Mouse (Mus musculus): Measurements from ENCODE around the gene Slc1a3.

Gene Slc1a3

DNA sequence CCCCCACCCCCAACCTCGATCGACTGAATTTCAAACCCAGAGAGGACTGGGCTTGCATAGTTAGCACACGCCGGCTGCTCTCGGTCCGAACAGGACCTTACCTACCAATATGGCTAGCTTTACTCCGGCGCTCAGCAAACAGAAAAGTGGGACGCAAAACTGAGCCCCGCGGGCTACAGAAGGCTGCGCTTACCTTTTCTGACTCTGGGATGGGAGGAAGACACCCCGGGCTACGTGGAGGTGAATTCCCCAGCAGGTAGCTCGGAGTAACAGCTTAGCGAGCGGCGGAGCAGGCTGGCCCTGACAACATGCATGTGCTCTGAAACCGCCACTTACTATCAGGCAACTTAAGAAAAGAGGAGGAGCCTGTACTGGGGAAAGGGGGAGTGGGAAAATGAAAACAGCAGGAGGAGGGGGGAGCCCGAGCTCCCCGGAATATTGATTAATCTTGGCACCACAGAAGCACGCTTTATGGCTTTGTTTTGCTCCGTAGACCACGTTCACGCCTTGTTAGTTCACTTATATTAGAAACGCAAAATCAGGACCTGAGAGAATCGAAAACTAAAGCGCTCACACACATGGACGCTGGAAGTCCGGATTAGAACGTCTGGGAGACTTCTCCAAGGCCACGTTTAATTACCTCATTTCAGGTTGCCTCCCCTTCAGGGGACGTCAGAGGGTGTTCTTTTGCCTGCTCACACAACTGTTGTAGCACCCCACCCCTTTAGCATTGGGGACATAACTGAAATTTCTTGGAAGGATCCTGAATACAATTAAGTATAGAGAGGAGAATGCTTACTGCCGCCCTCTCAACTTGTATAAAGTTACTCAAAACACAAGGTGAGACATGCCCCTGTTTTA is at the start of gene Slc1a3:
Gene Slc1a3, minus strand, starts transcription at position 619 of the 861 bp plus-strand sequence.
- peak; percentile 34 for DNase-seq (ENCODE audit: low read depth)

DNA sequence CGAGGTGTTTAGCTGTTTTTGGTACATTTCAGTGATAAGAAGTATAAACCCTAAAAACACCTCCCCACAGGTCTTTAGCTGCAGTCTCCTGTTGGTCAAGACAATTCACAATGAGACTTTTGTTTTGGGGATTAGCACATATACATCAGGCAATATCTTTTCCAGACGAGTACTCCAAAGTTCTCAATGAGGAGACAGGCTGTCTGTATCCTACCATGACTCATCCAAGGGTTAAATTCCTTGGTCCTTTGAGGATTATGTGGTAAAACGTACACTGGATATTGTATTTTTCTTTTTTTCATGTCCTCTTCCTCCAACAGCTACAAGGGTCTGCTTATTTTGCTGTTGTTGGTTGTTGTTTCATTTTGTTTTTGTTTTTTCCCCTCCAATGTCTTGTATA is 48.5 kb upstream of the Slc1a3 start:
- DNase-seq (ENCODE audit: low read depth) = no peak

DNA sequence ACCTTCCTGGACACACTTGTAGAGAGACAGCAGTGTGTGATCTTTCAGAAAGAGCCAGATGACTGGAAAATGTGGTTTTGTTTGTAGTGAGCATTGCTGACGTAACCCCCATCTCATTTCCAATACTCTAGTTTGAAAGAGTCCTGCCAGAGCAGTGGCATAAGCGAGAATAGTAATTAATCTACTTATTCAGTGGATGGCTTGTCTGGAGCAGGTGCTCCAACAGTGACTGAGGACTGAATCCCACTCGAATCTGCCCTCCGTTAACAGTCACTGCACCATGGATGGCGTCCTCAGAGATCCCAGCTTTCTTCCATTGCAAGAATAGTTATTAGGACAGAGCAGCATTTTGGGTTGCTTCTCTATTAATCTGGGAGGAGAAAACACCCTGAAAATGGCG is 45.9 kb upstream of the Slc1a3 start:
- no peak for DNase-seq (ENCODE audit: low read depth)

DNA sequence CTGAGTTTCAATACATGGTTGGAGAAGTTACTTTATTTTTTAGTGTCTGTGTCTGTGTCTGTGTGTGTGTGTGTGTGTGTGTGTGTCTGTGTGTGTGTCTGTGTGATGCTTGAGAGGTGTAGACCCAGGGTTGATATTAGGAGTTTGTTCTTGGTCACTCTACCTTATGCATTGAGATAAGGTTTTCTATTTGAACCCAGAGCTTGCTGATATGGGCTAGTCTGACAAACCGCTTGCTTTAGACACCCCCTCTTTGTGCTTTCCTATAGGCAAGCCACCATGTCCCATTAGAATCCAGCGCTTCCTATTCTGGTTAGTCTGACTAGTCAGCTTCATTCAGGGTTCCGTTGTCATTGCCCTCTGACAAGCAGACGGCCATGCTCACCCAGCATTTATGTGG is 39.2 kb upstream of the Slc1a3 start:
- no peak for DNase-seq (ENCODE audit: low read depth)

DNA sequence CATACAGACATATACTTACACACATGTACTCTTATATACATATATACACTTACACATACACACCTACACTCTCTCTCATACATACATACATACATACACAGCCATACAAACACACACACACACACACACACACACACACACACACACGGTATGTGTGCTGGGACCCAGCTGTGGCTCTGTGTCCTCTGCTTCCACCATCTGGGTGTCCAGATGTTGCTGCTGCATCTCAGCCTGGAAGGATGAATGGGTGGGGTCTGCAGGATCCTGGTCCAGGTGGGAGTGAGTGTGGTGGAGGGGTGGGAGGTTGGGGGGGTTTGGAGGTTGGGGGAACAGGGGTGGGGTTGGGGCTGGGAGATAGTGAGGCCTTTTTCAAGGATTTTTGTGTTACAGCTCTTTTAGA is 38.2 kb upstream of the Slc1a3 start:
- DNase-seq (ENCODE audit: low read depth) = no peak

DNA sequence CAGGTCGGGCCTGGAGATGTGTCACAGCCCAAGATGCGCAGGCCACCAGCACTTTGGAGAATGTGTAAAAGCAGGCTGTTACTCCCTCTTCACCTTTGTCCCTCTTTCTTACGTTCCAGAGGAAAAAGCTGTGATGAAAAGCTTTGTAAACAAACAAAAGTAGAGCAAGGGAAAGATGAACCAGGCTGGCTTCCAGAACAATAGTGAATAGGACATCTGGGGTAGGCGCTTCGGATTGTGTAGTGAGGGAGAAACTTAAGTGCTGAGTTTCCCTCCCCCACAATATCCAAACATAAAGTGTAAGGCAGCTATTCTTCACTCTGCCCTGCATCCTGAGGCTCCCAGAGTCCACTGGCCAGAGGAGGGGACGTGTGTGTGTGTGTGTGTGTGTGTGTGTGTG is 31.0 kb upstream of the Slc1a3 start:
- no peak for DNase-seq (ENCODE audit: low read depth)

DNA sequence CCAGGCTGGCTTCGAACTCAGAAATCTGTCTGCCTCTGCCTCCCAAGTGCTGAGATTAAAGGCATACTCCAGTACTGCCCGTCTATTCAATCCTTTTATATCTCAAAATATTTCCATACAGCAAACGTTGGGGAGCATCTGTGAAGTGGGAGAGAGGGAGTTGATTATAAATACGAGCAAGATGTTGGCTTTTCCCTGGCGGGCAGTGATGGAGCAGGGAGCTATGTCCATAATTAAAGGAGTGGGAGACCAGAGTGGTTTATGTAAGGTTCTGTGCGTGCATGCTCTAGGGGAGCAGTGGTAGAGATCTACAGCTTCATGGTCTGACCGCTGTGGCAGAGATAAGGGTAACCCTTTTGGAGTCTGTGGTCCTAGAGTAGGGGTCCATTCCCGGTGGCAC is 30.2 kb upstream of the Slc1a3 start:
- DNase-seq (ENCODE audit: low read depth) = no peak

DNA sequence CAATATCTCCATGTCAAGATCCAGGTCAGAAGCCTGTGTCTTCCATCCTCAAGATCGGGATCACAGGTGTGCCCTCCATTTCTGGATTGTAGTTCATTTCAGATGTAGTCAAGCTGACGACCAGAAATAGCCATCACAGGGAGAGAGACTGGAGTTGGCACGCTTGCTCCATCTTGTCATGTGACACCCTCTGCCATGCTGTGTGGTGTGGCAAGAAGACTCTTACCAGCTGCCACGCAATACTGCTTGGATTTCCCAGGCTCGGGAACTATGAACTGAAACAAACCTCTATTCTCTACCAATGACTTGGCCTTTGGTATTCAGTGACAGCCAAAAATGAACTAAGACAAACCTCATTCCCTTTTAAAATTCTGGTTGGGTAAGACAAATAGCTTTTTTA is 27.6 kb upstream of the Slc1a3 start:
- DNase-seq (ENCODE audit: low read depth) = no peak

DNA sequence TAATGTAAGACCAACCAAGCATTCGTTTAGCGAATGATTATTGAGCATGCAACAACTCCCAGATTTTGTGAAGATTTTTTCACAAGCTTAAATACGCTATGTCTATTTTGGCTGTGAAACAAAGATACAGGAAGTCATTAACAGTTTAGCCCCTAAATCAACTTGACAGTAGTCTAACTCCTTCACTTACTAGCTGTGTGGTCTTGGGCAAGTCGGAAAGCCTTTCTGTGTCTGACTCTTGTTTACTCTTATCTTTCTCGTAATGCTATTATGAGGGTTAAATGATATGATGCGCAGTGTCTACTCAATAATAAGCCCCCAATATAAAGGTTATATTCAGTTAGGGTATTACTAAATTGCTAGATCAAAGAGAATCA is 23.8 kb upstream of the Slc1a3 start:
- DNase-seq (ENCODE audit: low read depth) = no peak

DNA sequence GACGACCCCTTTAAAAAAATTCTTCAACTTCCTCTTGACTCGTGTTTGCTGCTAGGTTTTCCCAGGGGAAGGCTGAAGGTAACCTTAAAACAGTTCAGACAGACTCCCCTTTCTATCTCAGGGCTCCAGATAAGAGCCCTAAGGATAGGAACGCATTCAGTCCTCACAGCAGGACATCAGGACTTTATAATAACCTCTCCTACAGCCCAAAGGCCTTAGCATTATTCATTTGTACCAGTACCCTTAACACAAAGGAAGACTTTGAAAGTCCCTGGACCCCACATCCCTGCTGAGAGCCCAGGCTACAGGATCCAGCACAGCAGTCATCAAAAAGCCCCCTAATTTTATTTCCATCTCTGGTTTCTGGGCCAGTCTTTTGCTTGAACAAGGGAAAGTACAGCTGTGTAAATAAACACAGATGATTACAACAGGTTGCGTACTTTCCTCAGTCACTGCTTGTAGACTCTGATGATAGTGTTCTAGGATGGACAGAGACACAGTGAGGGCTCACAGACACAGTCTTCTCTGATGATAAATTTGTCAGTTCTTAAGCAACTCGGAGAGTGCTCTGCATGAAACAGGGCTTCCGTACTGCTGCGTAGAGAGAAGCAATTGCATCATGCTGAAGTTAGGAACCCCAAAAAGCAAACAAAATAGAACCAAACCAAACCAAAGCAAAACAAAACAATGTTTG is 23.3 kb upstream of the Slc1a3 start:
- DNase-seq (ENCODE audit: low read depth) = no peak

DNA sequence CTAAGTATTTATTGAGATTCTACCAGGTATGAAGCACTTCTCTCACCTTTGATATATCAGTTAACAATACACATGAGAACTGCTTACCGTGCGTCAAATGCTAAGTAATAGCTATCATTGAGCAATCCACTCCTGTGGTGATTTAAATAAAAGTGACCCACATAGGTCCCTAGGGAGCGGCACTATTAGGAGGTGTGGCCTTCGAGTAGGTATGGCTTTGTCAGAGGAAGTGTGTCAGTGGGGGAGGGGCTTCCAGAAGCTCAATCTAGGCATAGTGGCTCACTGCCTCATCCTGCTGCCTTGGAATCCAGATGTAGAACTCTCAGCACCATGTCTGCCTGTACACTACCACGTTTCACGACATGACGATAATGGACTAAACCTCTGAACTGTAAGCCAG is 18.3 kb upstream of the Slc1a3 start:
- DNase-seq (ENCODE audit: low read depth) = no peak

DNA sequence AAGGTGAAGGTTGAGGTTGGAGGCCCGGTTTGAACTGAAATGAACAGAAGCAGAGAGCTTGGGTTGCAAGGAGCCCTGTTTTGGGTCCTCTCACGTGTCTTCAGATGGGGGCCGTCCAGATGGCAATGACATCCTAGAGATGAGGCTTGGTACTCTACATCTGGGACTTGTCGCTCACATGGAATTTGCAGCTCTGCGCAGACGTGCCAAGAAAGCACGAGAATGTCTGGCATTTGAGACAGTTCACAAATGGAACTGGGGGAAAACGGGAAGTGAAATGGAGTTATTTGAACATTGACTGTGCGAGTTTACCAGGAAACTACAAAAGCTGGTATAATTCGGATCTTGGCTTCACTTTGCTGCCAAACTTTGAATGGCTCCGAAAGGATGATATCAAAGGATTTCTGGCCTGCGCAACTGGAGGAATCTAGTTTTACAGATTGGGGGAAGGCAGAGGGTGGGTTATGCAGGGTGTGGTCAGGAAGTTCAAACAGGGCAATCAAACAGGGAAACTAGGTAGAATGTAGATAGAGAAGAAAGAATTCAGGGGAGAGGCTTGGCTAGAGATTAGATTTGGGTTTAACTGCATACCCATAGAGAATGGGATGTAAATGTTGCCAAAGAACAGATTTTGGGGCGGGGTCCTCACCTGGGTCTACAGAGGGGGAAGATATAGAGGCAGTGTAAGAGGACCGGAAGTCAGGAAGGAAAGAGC is 12.0 kb upstream of the Slc1a3 start:
- no peak for DNase-seq (ENCODE audit: low read depth)

DNA sequence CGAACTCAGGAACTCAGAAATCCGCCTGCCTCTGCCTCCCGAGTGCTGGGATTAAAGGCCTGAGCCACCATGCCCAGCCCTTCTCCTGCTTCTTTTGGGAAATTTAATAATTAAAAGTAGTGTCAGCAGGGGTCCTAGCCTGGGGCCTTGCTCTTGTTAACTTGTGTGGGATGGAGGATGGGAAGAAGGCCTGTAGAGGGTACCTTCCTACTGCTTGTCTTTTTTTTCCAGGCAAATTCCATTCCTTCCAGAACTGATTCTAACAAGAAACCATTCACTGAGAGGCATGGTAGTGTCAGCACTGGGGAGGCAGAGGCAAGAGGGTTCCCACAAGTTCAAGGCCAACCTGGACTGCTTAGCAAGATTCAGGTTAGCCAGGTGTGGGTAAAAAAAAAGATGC is 11.2 kb upstream of the Slc1a3 start:
- no peak for DNase-seq (ENCODE audit: low read depth)

DNA sequence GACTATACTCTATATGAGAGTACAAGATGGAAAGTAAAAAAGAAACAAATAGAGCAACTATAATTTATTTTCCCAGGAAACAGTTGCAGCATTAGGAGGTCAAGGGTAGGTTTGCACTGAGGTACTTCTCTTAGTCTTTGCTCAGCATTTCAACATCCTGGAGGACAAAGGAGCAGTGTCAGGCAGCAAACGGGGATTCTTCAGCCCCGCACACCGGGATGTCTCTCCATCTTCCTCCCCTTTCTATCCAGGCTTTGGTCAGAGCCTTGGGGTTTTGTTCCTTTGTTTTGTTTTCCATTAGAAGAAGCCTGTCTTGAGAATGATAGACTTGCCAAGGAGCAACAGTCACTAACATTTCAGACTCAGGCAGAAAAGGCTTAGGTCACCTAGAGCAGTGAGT is 10.4 kb upstream of the Slc1a3 start:
- DNase-seq (ENCODE audit: low read depth) = no peak

DNA sequence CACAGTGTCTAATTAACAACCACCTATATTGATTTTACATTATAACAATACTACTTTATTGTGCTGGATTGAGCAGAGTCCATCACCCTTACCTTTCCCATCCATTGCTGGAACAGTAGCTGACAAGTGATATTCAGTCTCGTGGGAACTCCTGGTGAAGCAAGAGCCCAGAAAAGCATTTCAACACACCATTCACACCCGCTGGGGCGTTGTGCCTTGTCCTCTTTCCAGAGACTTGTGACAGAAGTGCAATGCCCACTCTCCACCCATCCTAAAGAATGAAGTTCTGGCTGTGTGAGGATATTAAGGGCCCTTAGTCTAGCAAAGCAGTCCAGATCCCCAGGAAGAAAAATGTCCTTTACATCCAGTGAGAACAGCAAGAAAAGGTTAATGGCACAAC is 7.9 kb upstream of the Slc1a3 start:
- no peak for DNase-seq (ENCODE audit: low read depth)

DNA sequence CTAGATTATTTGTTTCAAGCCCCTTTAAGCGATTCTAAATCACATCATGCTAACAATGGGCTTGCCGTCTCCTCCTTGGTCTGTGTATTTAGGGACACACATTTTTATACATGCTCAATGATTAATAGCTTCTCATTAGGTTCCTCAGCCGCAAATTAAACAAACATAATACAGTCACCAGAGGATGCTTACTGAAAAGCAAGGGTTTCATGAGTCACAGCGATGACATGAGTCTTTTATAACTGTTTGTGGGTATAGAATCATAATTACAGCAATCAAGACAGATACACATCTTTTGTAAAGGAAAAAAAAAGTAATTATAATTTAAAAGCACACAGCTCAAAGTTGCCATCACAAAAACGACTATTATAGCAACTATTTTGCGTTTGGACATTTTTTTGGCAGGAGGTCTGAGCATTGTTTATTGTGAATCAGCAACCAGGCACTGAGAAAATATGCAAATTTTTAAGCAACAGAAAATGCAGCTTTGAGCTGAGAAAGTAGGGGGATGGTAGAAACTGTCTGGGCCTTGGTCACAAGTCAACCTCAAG is 6.5 kb upstream of the Slc1a3 start:
- no peak for DNase-seq (ENCODE audit: low read depth)

DNA sequence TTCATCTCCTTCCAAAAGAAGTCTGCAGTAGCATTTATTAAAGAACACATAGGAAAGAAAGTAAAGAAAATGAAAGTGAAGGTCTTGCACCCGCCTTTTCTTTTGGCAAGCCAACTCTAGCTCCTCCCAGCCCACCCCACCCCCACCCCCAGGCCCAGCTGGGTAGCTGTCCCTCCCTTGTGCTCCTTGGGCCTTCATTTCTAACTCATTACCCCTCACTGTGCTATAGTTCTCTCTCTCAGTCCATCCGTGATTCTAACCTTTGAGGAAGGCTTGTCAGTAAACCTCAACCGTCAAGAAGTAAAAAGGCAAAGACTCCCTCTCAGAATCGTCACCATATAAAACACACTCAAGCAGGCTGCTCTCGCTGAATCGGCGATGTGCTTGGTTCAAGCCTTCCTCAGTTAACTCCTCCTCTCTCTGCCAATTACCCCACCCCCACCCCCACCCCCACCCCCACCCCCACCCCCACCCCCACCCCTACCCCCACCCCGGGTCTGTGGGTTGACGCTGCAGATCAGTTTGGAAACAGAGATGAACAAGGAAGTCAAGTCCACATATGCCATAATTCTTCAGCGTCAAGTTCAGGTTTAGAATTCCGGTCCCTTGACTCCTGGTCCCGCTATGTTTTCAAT is 5.9 kb upstream of the Slc1a3 start:
- no peak for DNase-seq (ENCODE audit: low read depth)

DNA sequence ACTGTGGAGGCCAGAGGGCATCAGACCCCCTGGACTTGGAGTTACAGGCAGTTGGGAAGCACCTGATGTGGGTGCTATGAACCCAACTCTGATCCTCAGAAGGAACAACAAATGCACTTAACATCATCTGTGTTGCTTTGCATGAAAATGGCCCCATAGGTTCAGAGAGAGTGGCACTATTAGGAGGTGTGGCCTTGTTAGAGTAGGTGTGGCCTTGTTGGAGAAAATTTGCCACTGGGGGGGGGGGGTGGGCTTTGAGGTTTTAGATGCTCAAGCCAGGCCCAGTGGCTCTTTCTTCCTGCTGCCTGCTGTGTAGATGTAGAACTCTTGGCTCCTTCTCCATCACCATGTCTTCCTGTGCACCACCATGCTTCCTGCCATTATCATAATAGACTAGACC is 5.1 kb upstream of the Slc1a3 start:
- no peak for DNase-seq (ENCODE audit: low read depth)

DNA sequence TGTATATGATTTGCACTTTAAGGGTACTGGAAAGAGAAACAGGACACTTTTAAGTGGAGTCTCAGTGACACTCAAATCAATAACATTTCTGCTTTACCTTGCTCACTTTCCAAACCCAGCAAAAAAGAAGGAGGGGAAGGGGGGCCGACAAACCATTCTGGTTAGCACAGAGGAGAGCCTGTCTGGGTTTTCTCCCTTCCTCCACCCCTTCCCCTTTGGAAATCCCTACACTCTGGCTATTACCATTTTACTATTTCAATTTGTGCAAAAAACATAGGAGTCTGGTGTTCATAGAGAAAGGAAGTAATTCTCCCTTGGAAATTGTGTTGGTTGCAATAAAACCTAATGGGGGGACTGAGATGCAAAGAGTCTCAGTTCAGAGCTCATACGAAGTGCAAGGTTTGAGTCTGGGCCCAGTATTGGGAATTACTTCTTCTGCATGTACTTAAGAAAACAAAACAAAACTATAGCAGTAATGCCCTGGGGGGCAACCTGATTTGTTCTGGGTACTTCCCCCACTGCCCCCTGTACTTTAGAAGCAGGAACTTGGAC is 1.9 kb upstream of the Slc1a3 start:
- DNase-seq (ENCODE audit: low read depth) = no peak

DNA sequence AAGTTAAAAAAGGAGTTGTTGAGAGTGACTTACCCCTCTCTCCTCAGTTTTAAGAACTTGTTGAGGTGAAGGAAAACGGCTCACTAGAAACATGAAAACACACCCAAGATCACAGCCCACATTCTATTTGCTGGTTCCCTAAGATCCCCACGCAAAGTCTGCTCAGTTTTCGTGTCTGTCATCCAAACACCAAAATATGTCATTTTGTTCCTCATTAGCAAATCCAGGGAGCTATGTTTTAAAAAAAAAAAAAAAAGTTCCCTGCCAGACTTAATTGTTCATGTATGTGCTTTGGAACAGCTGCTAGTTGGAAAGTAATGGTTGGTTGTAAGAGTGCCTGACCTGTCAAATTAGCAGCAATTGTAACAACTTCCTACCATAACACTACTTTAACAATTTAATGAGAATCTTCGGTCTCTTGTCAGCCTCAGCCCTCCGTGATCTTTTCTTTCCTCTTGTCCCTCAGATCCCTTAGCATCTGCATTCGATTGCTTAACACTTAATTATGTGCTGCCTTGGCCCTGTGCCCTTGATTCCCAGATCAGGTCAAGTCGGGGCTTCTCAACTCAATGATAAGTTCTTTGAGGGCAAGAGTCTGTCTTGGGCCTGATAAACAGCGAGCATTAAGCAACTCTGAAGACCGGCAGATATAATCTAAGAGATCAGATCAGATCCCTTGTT is 1.2 kb upstream of the Slc1a3 start:
- no peak for DNase-seq (ENCODE audit: low read depth)

DNA sequence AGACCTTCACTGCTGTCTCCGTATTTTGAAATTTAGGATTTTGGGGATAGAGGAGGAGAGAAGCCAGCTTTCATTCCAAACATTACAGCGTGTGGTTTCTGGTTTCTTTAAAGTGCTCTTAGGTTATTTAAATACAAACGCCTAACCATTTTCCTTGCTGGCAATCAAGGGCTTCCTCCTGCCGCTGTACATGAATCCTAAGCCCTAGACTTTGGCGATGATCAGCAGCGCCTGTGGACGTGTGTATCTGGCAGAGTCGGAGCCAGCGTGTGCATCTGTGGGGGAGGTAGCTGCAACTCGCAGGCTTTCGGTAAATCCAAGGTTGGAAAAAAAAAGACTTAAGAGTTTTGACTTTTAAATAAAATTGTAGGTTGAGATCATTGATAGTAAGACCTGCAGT is 986 bp downstream of the Slc1a3 start:
- no peak for DNase-seq (ENCODE audit: low read depth)
